Mouse (Mus musculus) CH12.LX (cell line): ENCODE results near the gene Fthl17b.

ENCODE experiments used
- CHD1 ChIP-seq: IDR thresholded peaks from 2 replicates; pipeline ENCODE4 v1.6.1; 2012; ENCODE audit warnings: low read depth, low read length, improper control_type of control experiment, inconsistent platforms
- CTCF ChIP-seq, 2 experiments: IDR thresholded peaks in 1 of 2; conservative IDR thresholded peaks in 1 of 2; 2 replicates each; pipeline ENCODE4 v1.5.1; 2011 to 2012; ENCODE audit warnings: low read depth in 2 of 2, low read length in 2 of 2, improper control_type of control experiment in 1 of 2, inconsistent platforms in 1 of 2, mild to moderate bottlenecking in 1 of 2, moderate library complexity in 1 of 2
- UBTF ChIP-seq: IDR thresholded peaks from 2 replicates; pipeline ENCODE4 v1.6.1; 2012; ENCODE audit warnings: low read depth, mild to moderate bottlenecking, inconsistent platforms, low read length, improper control_type of control experiment, moderate library complexity
- USF1 ChIP-seq: IDR thresholded peaks from 2 replicates; pipeline ENCODE4 v1.6.1; 2014; ENCODE audit warnings: low read depth, mild to moderate bottlenecking, inconsistent platforms, low read length, improper control_type of control experiment
- ZKSCAN1 ChIP-seq: IDR thresholded peaks from 2 replicates; pipeline ENCODE4 v1.6.1; 2012; ENCODE audit warnings: low read depth, inconsistent platforms, low read length, improper control_type of control experiment, borderline replicate concordance

DNA sequence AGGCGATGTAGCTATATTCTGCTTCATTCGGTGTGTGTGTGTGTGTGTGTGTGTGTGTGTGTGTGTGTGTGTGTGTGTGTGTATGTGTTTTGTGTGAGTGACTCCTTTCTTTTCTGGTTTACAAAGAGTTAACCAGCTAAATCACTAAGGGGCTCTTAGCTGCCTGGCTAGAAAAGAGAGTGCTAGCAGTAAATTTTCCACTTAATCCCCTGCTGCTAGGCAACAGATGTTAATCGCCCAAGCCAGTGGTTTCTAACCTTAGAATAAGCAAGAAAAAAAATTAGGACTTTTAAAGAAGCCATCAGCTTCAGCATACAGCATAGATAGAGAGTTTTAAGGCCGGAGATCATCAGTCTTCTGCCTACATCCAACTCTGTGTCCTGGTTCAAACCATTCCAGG lies 35.5 kb downstream of the Fthl17b start:
- TF ChIP-seq USF1 (no peak), UBTF (no peak), CHD1 (no peak), CTCF (conservative IDR thresholded peaks at IDR 0.05 in 1 of 2, IDR thresholded peaks at IDR 0.05 in 1 of 2; ENCODE audit: low read depth in 2 of 2, low read length in 2 of 2) (no peak), ZKSCAN1 (no peak)
